Mouse (Mus musculus) MEL (cell line): Measurements from ENCODE around the gene Hpd. TPM values are rescaled to one million over a fixed set of nuclear protein-coding genes. Genes with fewer than 3 reads are reported as not detected.

Experiments
- DNase-seq: peaks from one replicate; pipeline ENCODE4 v3.0.0; 2011; ENCODE audit warnings: low read depth, low spot score
- H3K27ac ChIP-seq: 2 replicates; pipeline ENCODE4 v1.5.1; 2012; ENCODE audit warnings: low read depth, mild to moderate bottlenecking, control low read depth, low read length, moderate library complexity; ENCODE audit not compliant: control insufficient read depth
- H3K27me3 ChIP-seq, 2 experiments: fragments of 150-350 bp in 1 of 2; sonication (generic) in 1 of 2; 2 replicates each; pipeline ENCODE4 v1.6.1; 2012; ENCODE audit warnings: low read length in 2 of 2, mild to moderate bottlenecking in 2 of 2, improper control_type of control experiment in 1 of 2, moderate library complexity in 1 of 2; ENCODE audit not compliant: insufficient read depth in 2 of 2, control insufficient read depth in 1 of 2
- H3K36me3 ChIP-seq, 2 experiments: 2 replicates each; pipeline ENCODE4 v1.6.1; 2012 to 2014; ENCODE audit warnings: low read length in 2 of 2, improper control_type of control experiment in 1 of 2, inconsistent platforms in 1 of 2, mild to moderate bottlenecking in 1 of 2; ENCODE audit not compliant: insufficient read depth in 2 of 2, control insufficient read depth in 1 of 2
- H3K4me1 ChIP-seq, 2 experiments: fragments of 150-350 bp in 1 of 2; sonication (generic) in 1 of 2; 2 replicates each; pipeline ENCODE4 v1.6.1; 2012; ENCODE audit warnings: low read length in 2 of 2, improper control_type of control experiment in 1 of 2, mild to moderate bottlenecking in 1 of 2; ENCODE audit not compliant: insufficient read depth in 2 of 2, control insufficient read depth in 1 of 2
- H3K4me3 ChIP-seq, 2 experiments: fragments of 150-350 bp in 1 of 2; sonication (generic) in 1 of 2; 2 replicates each; pipeline ENCODE4 v1.5.1; 2012; ENCODE audit warnings: low read depth in 2 of 2, low read length in 2 of 2, mild to moderate bottlenecking in 2 of 2, moderate library complexity in 2 of 2, control low read depth in 1 of 2, improper control_type of control experiment in 1 of 2; ENCODE audit not compliant: control insufficient read depth in 1 of 2, insufficient read depth in 1 of 2
- H3K79me2 ChIP-seq: 2 replicates; pipeline ENCODE4 v1.6.1; 2012; ENCODE audit warnings: mild to moderate bottlenecking, low read length, moderate library complexity; ENCODE audit not compliant: control insufficient read depth, poor library complexity, insufficient read depth
- H3K9ac ChIP-seq: 2 replicates; pipeline ENCODE4 v1.6.1; 2012; ENCODE audit warnings: low read depth, mild to moderate bottlenecking, control low read depth, low read length, moderate library complexity; ENCODE audit not compliant: control insufficient read depth, poor library complexity, severe bottlenecking
- H3K9me3 ChIP-seq: fragments of 150-350 bp; sonication (generic); replicated peaks from 2 replicates; pipeline ENCODE4 v1.6.1; 2012; ENCODE audit warnings: mild to moderate bottlenecking, low read length, improper control_type of control experiment, moderate library complexity; ENCODE audit not compliant: insufficient read depth
- BHLHE40 ChIP-seq: IDR thresholded peaks from 2 replicates; pipeline ENCODE4 v1.6.1; 2012; ENCODE audit warnings: low read depth, mild to moderate bottlenecking, inconsistent platforms, low read length, improper control_type of control experiment, borderline replicate concordance
- CHD1 ChIP-seq: IDR thresholded peaks from 2 replicates; pipeline ENCODE4 v1.6.1; 2012; ENCODE audit warnings: low read depth, mild to moderate bottlenecking, inconsistent platforms, low read length, improper control_type of control experiment
- CHD2 ChIP-seq: IDR thresholded peaks from 2 replicates; pipeline ENCODE4 v1.6.1; 2011; ENCODE audit warnings: low read length, improper control_type of control experiment
- E2F4 ChIP-seq: IDR thresholded peaks from 2 replicates; pipeline ENCODE4 v1.6.1; 2011; ENCODE audit warnings: low read depth, low read length, improper control_type of control experiment, borderline replicate concordance
- ELF1 ChIP-seq: IDR thresholded peaks from 2 replicates; pipeline ENCODE4 v1.6.1; 2014; ENCODE audit warnings: low read depth, mild to moderate bottlenecking, inconsistent platforms, low read length, improper control_type of control experiment, moderate library complexity
- EP300 ChIP-seq, 2 experiments: IDR thresholded peaks; 2 replicates each; pipeline ENCODE4 v1.6.1; 2011; ENCODE audit warnings: improper control_type of control experiment in 2 of 2, low read length in 2 of 2, low read depth in 1 of 2, mild to moderate bottlenecking in 1 of 2
- ETS1 ChIP-seq: IDR thresholded peaks from 2 replicates; pipeline ENCODE4 v1.6.1; 2012; ENCODE audit warnings: low read depth, mild to moderate bottlenecking, inconsistent platforms, low read length, improper control_type of control experiment, moderate library complexity
- GABPA ChIP-seq: IDR thresholded peaks from 2 replicates; pipeline ENCODE4 v1.6.1; 2012; ENCODE audit warnings: low read depth, mild to moderate bottlenecking, inconsistent platforms, low read length, improper control_type of control experiment, moderate library complexity
- GATA1 ChIP-seq: IDR thresholded peaks from 2 replicates; pipeline ENCODE4 v1.6.1; 2011; ENCODE audit warnings: low read depth, low read length, improper control_type of control experiment
- HCFC1 ChIP-seq: IDR thresholded peaks from 2 replicates; pipeline ENCODE4 v1.6.1; 2012; ENCODE audit warnings: low read depth, mild to moderate bottlenecking, inconsistent platforms, low read length, improper control_type of control experiment, moderate library complexity
- JUND ChIP-seq: IDR thresholded peaks from 2 replicates; pipeline ENCODE4 v1.6.1; 2011; ENCODE audit warnings: low read depth, mild to moderate bottlenecking, improper control_type of control experiment, low read length
- KAT2A ChIP-seq: conservative IDR thresholded peaks from 2 replicates; pipeline ENCODE4 v1.6.1; 2012; ENCODE audit warnings: low read depth, low read length, improper control_type of control experiment, inconsistent platforms
- MAFK ChIP-seq: IDR thresholded peaks from 2 replicates; pipeline ENCODE4 v1.6.1; 2011; ENCODE audit warnings: low read depth, mild to moderate bottlenecking, low read length, improper control_type of control experiment, borderline replicate concordance
- MAX ChIP-seq: IDR thresholded peaks from 2 replicates; pipeline ENCODE4 v1.6.1; 2011; ENCODE audit warnings: low read length, improper control_type of control experiment
- MAZ ChIP-seq: IDR thresholded peaks from 2 replicates; pipeline ENCODE4 v1.6.1; 2012; ENCODE audit warnings: low read depth, mild to moderate bottlenecking, inconsistent platforms, low read length, improper control_type of control experiment
- MEF2A ChIP-seq: IDR thresholded peaks from 2 replicates; pipeline ENCODE4 v1.6.1; 2014; ENCODE audit warnings: low read depth, mild to moderate bottlenecking, inconsistent platforms, low read length, improper control_type of control experiment; ENCODE audit not compliant: poor library complexity, insufficient replicate concordance, severe bottlenecking; ENCODE audit errors: extremely low read depth
- MXI1 ChIP-seq: IDR thresholded peaks from 2 replicates; pipeline ENCODE4 v1.6.1; 2011; ENCODE audit warnings: mild to moderate bottlenecking, low read depth, low read length, improper control_type of control experiment
- MYB ChIP-seq: IDR thresholded peaks from 2 replicates; pipeline ENCODE4 v1.6.1; 2011; ENCODE audit warnings: mild to moderate bottlenecking, low read depth, low read length, improper control_type of control experiment
- MYC ChIP-seq: IDR thresholded peaks from 2 replicates; pipeline ENCODE4 v1.6.1; 2011; ENCODE audit warnings: low read depth, mild to moderate bottlenecking, low read length, improper control_type of control experiment, moderate library complexity
- NELFE ChIP-seq: IDR thresholded peaks from 2 replicates; pipeline ENCODE4 v1.6.1; 2011; ENCODE audit warnings: low read depth, low read length, improper control_type of control experiment
- NRF1 ChIP-seq: IDR thresholded peaks from 2 replicates; pipeline ENCODE4 v1.6.1; 2014; ENCODE audit warnings: low read depth, mild to moderate bottlenecking, inconsistent platforms, low read length, improper control_type of control experiment, moderate library complexity; ENCODE audit not compliant: poor library complexity, insufficient read depth, severe bottlenecking
- POLR2A ChIP-seq, 2 experiments: IDR thresholded peaks; 2 replicates each; pipeline ENCODE4 v1.6.1; 2011 to 2012; ENCODE audit warnings: low read length in 2 of 2, mild to moderate bottlenecking in 2 of 2, control low read depth in 1 of 2, improper control_type of control experiment in 1 of 2, low read depth in 1 of 2, moderate library complexity in 1 of 2; ENCODE audit not compliant: control insufficient read depth in 1 of 2, insufficient read depth in 1 of 2, poor library complexity in 1 of 2
- POLR2AphosphoS2 ChIP-seq: IDR thresholded peaks from 2 replicates; pipeline ENCODE4 v1.6.1; 2011; ENCODE audit warnings: low read length, improper control_type of control experiment
- POLR2AphosphoS5 ChIP-seq: IDR thresholded peaks from 2 replicates; pipeline ENCODE4 v1.6.1; 2012; ENCODE audit warnings: low read depth, borderline replicate concordance, mild to moderate bottlenecking, inconsistent platforms, low read length, moderate library complexity, mixed read lengths
- RAD21 ChIP-seq: IDR thresholded peaks from 2 replicates; pipeline ENCODE4 v1.6.1; 2011; ENCODE audit warnings: mild to moderate bottlenecking, low read depth, low read length, improper control_type of control experiment
- RCOR1 ChIP-seq: IDR thresholded peaks from 2 replicates; pipeline ENCODE4 v1.6.1; 2012; ENCODE audit warnings: low read depth, mild to moderate bottlenecking, inconsistent platforms, low read length, improper control_type of control experiment
- SIN3A ChIP-seq: IDR thresholded peaks from 2 replicates; pipeline ENCODE4 v1.6.1; 2012; ENCODE audit warnings: low read length, improper control_type of control experiment, inconsistent platforms
- SMC3 ChIP-seq: IDR thresholded peaks from 2 replicates; pipeline ENCODE4 v1.6.1; 2011; ENCODE audit warnings: low read depth, low read length, improper control_type of control experiment
- TAL1 ChIP-seq: IDR thresholded peaks from 2 replicates; pipeline ENCODE4 v1.6.1; 2012; ENCODE audit warnings: mild to moderate bottlenecking, inconsistent platforms, low read length, moderate library complexity, mixed read lengths
- TBP ChIP-seq: IDR thresholded peaks from 2 replicates; pipeline ENCODE4 v1.8.0; 2011; ENCODE audit warnings: low read depth, low read length, improper control_type of control experiment
- TCF12 ChIP-seq: IDR thresholded peaks from 2 replicates; pipeline ENCODE4 v1.6.1; 2014; ENCODE audit warnings: low read depth, mild to moderate bottlenecking, inconsistent platforms, low read length, improper control_type of control experiment, moderate library complexity
- UBTF ChIP-seq: IDR thresholded peaks from 2 replicates; pipeline ENCODE4 v1.6.1; 2012; ENCODE audit warnings: low read depth, mild to moderate bottlenecking, inconsistent platforms, low read length, improper control_type of control experiment, moderate library complexity, borderline replicate concordance; ENCODE audit not compliant: insufficient read depth
- USF1 ChIP-seq: IDR thresholded peaks from 2 replicates; pipeline ENCODE4 v1.6.1; 2014; ENCODE audit warnings: low read depth, mild to moderate bottlenecking, inconsistent platforms, low read length, improper control_type of control experiment, moderate library complexity
- USF2 ChIP-seq, 2 experiments: IDR thresholded peaks; 2 replicates each; pipeline ENCODE4 v1.6.1; 2011 to 2012; ENCODE audit warnings: improper control_type of control experiment in 2 of 2, low read length in 2 of 2, borderline replicate concordance in 1 of 2, inconsistent platforms in 1 of 2, low read depth in 1 of 2, mild to moderate bottlenecking in 1 of 2; ENCODE audit not compliant: insufficient read depth in 1 of 2
- ZC3H11A ChIP-seq: IDR thresholded peaks from 2 replicates; pipeline ENCODE4 v1.6.1; 2012; ENCODE audit warnings: low read depth, mild to moderate bottlenecking, inconsistent platforms, low read length, improper control_type of control experiment
- ZKSCAN1 ChIP-seq: IDR thresholded peaks from 2 replicates; pipeline ENCODE4 v1.6.1; 2012; ENCODE audit warnings: low read depth, mild to moderate bottlenecking, inconsistent platforms, low read length, improper control_type of control experiment, moderate library complexity
- ZMIZ1 ChIP-seq: IDR thresholded peaks from 2 replicates; pipeline ENCODE4 v1.6.1; 2012; ENCODE audit warnings: low read depth, mild to moderate bottlenecking, inconsistent platforms, low read length, improper control_type of control experiment, moderate library complexity
- ZNF384 ChIP-seq: IDR thresholded peaks from 2 replicates; pipeline ENCODE4 v1.6.1; 2012; ENCODE audit warnings: low read depth, mild to moderate bottlenecking, inconsistent platforms, low read length, improper control_type of control experiment
- polyA plus RNA-seq, 2 experiments: library from polyadenylated mRNA; stranded (reverse) in 1 of 2; unstranded in 1 of 2; fragments of >175 nt in 1 of 2; fragments of >200 nt in 1 of 2; gene quantifications; 2 replicates each; pipeline versions ENCODE4 v1.2.1 to v1.2.4; 2012; ENCODE audit warnings: low replicate concordance in 2 of 2, low read depth in 1 of 2; ENCODE audit not compliant: insufficient read length in 2 of 2, insufficient read depth in 1 of 2, missing spikeins in 1 of 2
- total RNA-seq: library from RNA; depleted of rRNA; stranded (reverse); fragments of 300-350 nt; gene quantifications from 2 replicates; pipeline ENCODE4 v1.2.3, GENCODE M21; 2012

Gene Hpd
- total and polyA plus RNA-seq, 3 experiments = not detected

DNA sequence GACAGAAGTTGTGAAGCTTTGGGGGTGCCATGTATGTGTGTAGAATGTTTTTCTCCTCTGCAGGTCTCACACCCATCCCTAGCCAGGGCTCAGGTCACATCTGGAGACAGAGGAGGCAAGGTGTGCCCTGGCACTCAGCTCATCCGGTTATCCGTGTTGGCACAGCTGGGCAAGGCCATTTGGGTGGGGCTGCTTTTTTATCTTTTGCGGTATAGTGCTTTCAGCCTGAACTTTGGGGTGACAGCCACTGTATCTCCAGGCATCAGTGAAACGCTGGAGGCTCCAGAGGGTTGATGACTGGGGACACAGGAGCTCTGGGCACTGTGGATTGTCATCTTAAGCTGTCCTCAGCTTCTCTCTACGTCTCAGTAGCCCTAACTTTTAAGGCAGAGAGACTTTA is 10.9 kb upstream of the Hpd start:
- H3K27me3 ChIP-seq = no peaks in the 10 kb centered on the region
- H3K4me1 ChIP-seq = peaks cover 27 to 36% of the 10 kb centered on the region in 2 experiments
- H3K79me2 ChIP-seq = no peaks in the 10 kb centered on the region
- H3K36me3 ChIP-seq = peaks cover 0 to 21% of the 10 kb centered on the region in 2 experiments; a peak in 2 of 4 replicates
- no peak overlapping the region for H3K4me3 ChIP-seq
- no peaks in the 10 kb centered on the region for H3K9me3 ChIP-seq
- DNase-seq = peak; percentile 77
- peak overlapping the region; percentile 32; the same call in 1 of the 2 replicates for H3K9ac ChIP-seq
- H3K27ac ChIP-seq = peak overlapping the region; percentile 66
- TF ChIP-seq MXI1 = peak; percentile 35; the same call in 1 of the 2 replicates
- no peak for TF ChIP-seq E2F4
- no peak for TF ChIP-seq MAX
- TF ChIP-seq NELFE = no peak
- TF ChIP-seq CHD1 = no peak
- TF ChIP-seq TAL1 = peak; percentile 80
- no peak for TF ChIP-seq USF2 (IDR thresholded peaks at IDR 0.05; ENCODE audit: borderline replicate concordance in 1 of 2, insufficient read depth in 1 of 2, low read depth in 1 of 2, low read length in 2 of 2)
- TF ChIP-seq BHLHE40 = no peak
- no peak for TF ChIP-seq SMC3
- TF ChIP-seq MYB = no peak
- peak; percentile 78 for TF ChIP-seq RCOR1
- no peak for TF ChIP-seq GABPA
- no peak for TF ChIP-seq ZNF384
- TF ChIP-seq EP300 (IDR thresholded peaks at IDR 0.05; ENCODE audit: low read depth in 1 of 2, low read length in 2 of 2) = peak; percentile 89 to 91
- no peak for TF ChIP-seq CHD2
- TF ChIP-seq MYC = no peak
- no peak for TF ChIP-seq RAD21
- no peak for TF ChIP-seq USF1
- TF ChIP-seq ETS1 = peak; percentile 87
- TF ChIP-seq POLR2AphosphoS2 = no peak
- TF ChIP-seq GATA1 = peak; percentile 84
- TF ChIP-seq KAT2A = no peak
- TF ChIP-seq JUND = no peak
- peak; percentile 86 for TF ChIP-seq TCF12
- no peak for TF ChIP-seq ELF1
- no peak for TF ChIP-seq ZKSCAN1
- TF ChIP-seq ZMIZ1 = no peak
- no peak for TF ChIP-seq UBTF
- no peak for TF ChIP-seq POLR2A (IDR thresholded peaks at IDR 0.05; ENCODE audit: control insufficient read depth in 1 of 2, insufficient read depth in 1 of 2, low read depth in 1 of 2, low read length in 2 of 2, poor library complexity in 1 of 2)
- no peak for TF ChIP-seq NRF1
- TF ChIP-seq POLR2AphosphoS5 = no peak
- no peak for TF ChIP-seq TBP
- peak; percentile 80 for TF ChIP-seq SIN3A
- no peak; the same call in 1 of the 2 replicates for TF ChIP-seq ZC3H11A
- no peak; the same call in 1 of the 2 replicates for TF ChIP-seq MAZ
- TF ChIP-seq HCFC1 = no peak
- peak; percentile 15; the same call in 1 of the 2 replicates for TF ChIP-seq MAFK
- no peak for TF ChIP-seq MEF2A
